Mouse (Mus musculus): ENCODE results near the gene Gfpt2.
"Not testable (repeated sequence)": the region's sequence is repeated elsewhere in the genome, so short reads cannot be mapped to it uniquely, and the experiment has no call there.

Gene Gfpt2

DNA sequence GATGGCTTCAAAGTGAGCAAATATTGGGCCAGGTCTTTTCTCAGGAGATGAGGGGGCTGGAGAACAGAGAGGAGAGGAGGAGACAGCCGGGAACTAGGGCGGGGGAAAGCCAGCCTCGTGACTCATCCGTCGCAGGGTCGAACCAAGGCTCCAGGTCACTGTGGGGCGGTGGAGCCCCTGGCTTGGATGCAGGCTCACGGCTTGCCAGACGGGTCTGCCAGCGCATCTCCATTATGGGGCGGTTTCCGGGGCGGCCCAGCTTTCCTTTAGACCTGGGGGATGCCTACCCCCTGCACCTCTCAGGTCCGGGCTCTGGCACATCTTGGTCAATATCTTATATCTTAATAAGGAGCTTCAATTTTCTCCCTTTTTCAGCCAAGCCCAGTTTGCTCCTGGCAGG lies 847 bp upstream of the Gfpt2 start:
- peak; percentile 42 for DNase-seq (ENCODE audit: extremely low spot score)

DNA sequence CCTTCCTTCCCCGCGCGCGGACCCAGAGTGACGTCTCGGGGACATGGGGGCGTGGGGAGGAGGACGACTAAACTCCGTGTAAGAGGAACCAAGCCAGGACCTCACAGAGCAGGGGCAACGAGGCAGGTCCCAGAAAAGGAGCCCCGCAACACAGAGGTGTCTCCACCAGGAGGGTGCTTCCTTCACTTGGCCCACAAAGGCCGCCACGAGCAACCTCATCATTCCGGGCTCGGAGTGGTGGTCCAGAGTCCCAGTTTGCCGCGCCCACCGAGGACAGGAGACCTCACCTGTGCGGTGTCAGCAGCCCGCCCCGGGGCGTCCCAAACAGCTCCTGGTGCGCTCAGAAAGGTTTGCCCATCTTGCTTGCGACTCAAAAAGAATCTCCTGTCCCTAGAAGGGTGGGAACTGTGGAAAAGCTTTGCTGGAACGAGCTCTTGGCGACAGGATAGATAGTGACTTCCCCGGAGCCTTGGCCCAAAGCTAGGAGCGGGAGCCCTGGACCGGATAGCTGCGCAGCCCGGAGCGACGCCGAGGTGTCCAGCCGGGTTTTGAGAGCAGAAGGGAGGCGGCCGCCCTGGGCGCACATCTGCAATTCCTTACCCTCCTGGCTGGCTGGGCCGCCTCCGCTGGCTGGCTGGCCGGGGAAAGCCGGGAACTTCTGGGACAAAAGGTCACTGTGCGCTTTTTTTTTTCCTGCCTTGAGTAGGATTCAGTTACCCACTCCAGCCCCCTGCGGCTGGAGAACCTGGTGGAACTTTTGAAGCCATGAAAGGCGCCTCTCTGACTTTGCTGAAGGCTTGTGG lies 565 bp downstream of the Gfpt2 start:
- peak; percentile 77 for DNase-seq (ENCODE audit: extremely low spot score)

DNA sequence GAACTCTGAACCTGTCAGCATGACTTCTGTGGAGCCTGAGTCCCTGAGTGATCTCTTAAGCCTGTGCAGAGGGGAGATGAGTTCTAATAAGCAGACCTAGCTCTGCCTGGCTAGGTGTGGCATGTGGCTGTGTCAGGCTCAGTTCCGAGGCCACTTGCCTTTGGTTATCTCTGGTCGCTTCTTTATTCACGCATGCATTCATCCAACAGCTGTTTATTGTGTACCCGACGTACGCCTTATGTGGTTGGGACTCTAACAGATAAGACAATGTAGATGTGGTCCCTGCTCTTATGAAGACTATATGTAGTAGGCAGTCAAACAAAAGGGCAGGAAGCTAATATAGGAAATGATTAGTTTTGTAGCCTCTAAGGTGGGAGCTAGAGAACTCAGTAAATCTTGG lies 5.0 kb downstream of the Gfpt2 start:
- DNase-seq (ENCODE audit: extremely low spot score) = no peak

DNA sequence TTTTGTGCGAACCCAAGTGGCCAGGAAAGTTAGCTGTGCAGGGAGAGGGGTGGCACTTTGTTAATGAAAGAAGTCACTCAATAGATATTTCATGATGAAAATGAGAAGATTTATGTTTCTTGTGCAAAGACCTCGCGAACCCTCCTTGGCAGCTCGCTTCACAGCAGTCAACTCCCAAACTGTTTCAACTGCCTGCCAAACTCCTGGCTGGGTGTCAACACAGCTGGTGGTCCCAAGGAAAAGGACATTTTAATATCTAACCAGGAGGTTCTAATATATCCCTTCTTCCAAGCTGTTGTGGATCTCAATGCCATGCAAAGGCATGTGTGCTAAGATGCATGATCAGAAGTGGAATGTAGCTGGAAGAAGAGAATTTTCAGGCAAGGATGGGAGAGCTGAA lies 7.5 kb downstream of the Gfpt2 start:
- DNase-seq (ENCODE audit: extremely low spot score) = no peak

DNA sequence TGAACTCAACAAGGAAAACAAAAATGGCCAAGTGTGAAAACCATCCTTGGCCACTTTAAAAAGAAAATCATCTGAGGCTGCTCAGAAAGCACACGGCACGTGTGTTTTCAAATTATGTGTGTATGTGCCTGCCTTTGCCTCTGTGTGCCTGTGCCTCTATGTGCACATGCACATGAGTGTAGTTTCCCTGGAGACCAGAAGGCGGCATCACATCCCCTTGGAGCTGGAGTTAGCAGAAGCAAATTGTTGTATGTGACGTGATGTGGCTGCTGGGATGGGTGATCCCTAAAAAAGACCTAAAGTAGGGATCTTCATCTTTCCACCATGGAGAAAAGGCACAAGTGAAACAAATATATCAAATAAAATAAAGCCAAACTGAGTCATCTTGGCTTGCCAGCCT lies 9.8 kb downstream of the Gfpt2 start:
- DNase-seq (ENCODE audit: extremely low spot score) = no peak

DNA sequence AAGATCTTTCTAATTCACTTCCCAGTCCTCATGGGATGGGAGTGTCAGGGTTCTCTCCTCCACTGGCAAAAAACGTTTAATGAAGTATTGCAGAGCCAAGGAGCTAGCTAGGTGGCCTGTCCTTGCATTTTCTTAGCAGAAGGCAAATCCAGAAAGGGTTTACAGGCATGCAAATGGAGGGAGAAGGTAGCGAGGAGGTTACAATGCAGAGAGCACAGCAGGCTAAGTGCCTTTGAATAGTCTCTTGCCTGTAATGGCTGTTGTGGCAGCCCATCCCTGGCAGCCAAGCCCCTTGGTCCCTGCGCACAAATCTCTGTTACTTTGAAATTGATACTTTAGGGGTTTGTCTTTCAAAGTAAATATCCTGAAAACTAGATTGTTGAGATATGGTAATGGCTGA lies 12.2 kb downstream of the Gfpt2 start:
- no peak for DNase-seq (ENCODE audit: extremely low spot score)

DNA sequence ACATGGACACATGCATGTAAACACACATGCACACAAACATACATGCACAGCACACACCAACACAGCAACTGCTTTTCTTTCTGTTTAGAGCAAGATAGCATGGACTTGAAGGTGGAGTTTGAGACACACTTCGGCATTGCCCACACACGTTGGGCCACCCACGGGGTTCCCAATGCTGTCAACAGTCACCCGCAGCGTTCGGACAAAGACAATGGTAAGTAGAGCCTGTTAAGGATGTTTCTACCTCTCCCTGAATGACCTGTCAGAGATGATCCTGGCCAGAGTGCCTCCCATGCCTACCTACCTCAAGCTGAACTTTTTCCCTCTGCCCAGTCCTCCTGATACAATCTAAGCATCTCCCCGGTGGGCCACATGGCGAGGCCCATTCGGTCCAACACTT lies 15.0 kb downstream of the Gfpt2 start:
- DNase-seq (ENCODE audit: extremely low spot score) = no peak

DNA sequence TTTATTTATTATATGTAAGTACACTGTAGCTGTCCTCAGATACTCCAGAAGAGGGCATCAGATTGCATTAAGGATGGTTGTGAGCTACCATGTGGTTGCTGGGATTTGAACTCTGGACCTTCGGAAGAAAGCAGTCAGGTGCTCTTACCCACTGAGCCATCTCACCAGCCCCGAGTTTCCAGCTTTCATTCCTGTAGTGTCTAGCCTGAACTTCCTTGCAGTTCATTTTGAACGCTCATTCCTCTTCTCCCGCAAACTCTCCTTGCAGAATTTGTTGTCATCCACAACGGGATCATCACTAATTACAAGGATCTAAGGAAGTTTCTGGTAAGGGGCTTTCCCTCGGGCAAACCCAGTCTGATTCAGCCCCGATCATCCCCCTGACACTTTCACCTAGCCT lies 16.7 kb downstream of the Gfpt2 start:
- DNase-seq (ENCODE audit: extremely low spot score) = not testable (repeated sequence)

DNA sequence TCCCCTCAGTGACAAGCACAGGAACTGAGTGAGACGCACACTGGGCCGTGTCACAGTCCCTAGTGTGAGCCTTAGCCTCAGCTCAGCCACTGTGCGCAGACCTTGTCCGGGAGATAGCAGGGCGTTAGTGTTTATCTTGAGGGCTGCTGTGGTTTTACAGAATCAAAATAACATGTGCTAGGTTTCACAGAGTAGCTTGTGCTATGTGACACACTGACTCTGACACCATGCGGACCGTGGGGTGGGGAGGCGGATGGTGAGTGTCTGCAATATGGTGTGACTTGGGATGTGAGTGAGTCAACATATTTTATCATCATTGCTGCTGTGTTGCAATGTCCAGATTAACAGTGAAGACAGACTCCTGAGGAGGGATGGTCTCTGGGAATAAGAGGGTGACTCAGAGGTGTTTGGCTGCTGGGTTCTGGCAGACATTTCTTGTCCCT lies 17.1 kb downstream of the Gfpt2 start:
- no peak for DNase-seq (ENCODE audit: extremely low spot score)

DNA sequence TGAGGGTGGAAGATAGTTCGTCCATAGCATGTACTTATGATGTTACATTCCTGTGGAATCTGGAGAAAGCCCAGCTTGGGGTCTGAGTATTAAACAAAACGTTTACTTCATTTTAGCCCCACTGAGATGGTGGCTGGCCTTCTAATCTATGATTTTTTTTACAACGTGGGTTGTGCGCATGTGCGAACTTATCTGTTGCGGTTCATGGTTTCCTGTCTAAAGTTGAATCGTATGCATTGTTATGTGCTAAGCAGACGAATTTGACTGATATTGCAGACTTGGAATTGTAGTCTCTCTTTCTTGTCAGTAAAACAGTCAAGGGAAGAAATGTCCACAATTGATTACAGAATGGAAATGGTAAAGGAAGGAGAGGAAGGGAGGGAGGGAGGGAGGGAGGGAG lies 17.9 kb downstream of the Gfpt2 start:
- DNase-seq (ENCODE audit: extremely low spot score) = no peak

DNA sequence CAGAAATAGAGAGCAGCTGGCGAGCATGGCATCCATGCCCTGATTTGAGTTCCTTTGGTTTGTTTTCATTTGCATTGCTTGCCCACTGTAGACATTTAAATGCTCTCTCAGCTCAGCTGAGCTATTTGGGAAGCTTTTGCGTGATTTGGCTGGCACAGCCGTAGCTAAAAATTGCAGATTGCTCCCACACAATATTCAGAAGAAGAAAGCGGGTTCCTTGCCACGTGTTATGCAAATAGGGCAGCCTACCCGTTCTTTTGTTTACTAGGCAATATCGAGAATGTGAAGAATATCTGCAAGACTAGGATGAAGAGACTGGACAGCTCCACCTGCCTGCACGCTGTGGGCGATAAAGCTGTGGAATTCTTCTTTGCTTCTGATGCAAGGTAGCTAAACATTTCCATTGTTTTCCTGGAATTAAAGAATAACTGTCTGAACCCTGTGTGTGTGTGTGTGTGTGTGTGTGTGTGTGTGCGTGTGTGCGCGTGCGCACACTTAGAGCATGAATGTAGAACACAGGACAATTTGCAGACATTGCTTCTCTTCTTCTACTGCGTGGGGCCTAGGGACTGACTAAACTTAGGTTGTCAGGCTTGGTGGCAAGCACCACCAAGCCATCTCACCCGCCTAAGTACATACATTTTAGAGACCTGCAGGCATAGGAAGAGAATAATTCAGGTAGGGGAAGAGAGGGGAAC lies 25.0 kb downstream of the Gfpt2 start:
- DNase-seq (ENCODE audit: extremely low spot score) = no peak

DNA sequence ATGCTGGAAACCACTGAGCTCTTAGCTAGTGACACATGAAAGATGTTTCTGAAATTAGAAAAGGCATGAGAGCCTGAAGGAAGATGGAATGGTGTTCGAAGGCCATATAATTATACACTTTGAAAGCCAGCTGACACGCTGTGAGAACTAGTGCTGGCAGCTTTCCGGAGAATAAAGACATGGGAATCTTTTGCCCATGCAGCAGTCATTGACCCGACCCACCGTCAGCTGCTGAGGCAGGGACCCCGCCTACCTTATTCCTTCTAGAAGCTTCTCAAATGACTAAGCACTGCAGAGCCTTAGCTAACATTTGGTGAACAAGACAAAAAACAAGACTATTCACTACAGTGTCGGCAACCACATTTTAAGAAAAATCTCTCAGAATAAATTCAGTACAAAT lies 25.7 kb downstream of the Gfpt2 start:
- no peak for DNase-seq (ENCODE audit: extremely low spot score)

DNA sequence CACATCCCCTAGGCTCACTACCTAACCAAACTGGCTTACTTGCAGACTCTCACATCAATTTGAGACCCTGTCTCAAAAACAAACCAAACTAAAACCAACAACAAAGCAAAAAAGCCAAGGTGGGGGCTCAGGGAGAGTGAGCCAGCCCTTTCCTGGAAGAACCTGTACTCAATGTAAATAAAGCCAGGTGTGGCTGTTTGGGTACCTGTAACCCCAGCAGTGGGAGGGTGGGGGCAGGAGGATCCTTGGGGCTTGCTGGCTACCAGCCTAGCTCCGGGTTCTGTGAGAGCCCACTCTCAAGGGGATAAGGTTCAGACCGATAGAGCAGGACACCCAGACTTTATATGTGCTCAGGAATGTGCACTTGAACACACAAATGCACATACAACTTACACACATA lies 26.9 kb downstream of the Gfpt2 start:
- DNase-seq (ENCODE audit: extremely low spot score) = no peak

DNA sequence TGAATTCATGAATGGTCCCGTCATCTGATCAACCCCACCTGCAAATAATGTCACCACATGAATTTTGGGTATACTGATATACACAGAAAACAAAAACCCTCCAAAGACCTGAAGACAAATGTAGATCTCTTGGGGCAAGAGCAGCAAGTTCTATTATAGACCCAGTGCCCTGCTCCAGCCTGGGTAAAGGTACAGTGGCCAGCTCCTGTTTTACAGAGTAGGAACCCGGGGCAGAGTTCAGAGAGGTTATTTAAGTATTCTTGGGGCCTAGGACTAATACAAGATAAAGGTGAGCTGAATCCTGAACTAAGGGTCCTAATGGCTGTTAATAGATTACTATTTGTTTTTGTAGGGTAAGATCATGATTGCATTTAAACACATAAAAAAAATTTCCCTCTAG lies 27.6 kb downstream of the Gfpt2 start:
- no peak for DNase-seq (ENCODE audit: extremely low spot score)

DNA sequence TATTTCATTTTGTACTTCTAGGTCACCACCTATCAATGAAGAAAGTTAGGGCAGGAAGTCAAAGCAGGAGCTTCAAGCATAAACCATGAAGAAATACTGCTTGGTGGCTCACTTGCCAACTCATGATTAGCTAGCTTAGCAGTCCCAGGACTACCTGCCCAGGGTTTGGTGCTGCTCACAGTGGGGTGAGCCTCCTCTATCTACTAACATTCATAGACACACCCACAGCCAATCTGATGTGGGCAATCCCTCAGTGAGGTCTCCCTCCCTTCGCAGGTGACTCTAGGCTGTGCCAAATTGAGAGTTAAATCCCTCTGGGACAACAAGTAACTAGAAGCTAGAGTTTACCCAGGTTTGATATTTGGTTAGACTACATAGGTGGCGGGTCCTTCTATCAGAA lies 28.4 kb downstream of the Gfpt2 start:
- no peak for DNase-seq (ENCODE audit: extremely low spot score)

DNA sequence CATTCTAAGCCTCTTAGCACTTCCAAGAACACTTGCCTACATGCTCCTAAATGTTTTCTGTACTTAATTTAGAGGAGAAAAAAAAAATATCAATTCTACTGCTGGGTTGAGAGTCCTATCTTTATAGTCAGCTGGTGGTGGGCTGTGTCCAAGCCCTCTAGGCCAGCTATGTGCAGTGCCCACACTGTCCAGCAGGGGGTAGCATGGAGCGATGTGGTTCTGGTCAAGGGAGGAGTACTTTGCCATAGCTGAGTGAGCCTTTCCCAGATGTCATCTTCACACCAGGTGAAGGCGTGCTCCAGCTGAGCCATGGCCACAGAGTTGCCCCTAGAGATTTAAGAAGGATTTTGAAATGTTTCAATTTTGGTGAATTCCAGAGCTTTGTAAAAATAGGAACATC lies 30.9 kb downstream of the Gfpt2 start:
- peak; percentile 75 for DNase-seq (ENCODE audit: extremely low spot score)

DNA sequence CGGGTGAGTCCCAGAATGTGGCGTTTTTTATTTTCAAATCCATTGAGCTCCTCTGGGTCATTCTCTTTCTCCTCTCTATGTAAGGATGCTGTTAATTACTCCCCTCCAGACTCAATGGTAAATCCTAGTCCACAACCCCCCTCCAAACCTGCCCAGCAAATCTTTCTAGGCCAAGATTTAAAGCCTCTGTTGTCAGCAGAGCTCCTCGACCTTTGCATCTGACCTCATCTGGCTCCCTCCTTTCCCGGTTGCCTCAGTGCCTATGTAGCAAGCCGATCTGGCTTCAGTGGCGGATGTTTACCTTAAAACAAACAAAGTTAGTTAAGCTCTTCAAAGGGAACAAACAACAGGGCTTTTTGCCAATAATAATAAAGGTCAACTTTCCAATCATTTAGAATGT lies 33.3 kb downstream of the Gfpt2 start:
- peak; percentile 31 for DNase-seq (ENCODE audit: extremely low spot score)

DNA sequence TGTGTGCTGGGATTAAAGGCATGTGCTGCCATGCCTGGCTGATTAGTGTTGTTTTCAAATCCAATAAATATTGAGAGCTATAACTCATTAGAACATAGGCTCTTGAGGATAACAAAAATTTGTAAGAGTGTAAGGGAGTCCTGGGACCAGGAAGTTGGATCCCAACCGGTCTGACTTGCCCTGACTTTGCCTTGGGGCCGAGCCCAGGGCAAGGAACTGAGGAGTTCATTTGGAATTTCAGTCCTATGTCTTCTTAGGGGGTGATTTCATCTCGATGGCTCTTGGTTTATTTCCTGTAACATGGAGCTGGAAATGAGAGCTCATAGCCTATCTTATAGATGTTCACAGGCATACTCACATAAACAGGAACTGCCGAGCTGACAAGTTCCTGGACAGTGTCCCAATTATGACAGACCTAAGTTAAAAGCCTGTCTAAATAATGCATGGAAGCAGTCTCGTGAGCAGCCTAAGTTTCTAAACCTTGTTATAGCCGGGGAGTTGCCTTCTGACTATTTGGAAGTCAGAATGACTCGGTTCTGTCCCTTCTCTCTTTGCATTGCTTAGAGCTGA lies 35.3 kb downstream of the Gfpt2 start:
- DNase-seq (ENCODE audit: extremely low spot score) = no peak

DNA sequence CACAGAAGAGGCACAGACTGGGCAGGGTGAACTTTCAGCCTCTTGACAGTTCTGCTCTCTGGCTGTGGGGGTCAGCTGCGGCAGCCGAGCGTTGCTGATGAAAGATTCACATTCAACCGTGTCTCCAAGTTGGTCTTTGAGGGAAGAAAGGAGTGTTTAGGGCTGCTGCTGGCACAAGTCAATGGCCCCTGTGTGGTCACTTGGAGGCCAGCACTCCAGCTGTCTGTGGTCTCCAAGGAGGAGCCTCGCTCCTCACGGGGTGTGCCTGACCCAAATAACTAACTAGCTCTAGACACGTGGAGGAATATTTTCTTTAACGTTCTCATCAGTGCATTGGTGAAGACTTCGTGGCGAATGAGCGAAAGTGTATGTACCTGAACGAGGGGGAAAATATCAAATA lies 38.0 kb downstream of the Gfpt2 start:
- DNase-seq (ENCODE audit: extremely low spot score) = no peak

DNA sequence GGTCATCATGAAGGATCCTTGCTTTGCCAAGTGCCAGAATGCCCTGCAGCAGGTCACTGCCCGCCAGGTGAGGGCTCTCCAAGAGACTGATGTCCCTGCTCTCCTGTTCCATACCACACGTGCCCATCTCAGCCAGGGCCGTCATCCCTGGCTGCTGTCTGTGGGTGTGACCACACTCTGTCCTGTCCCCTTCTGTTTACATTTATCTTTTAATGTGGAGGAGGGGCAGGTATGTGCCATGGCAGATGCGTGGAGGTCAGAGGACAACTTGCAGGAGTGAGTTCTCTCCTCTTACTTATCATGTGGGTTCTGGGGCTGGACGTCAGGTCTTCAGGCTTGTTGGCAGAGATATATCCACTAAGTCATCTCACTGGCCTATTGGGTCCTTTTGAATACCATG lies 39.0 kb downstream of the Gfpt2 start:
- no peak for DNase-seq (ENCODE audit: extremely low spot score)

DNA sequence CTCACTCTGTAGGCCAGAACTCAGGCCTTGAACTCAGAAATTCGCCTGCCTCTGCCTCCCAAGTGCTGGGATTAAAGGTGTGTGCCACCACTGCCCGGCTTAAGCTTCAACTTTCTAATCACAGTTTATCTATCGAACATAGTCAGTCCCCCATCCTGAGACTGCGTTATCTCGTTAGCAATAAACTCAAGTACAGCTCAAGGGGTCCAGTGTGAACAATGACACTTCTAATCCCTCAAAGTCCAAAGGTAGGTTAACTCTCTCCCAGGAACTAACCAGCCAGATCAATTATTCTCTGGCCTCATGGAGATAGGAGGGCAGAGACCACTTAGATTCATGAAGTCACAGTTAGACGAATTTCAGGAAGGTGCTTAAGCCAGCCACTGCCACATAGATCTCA lies 40.3 kb downstream of the Gfpt2 start:
- no peak for DNase-seq (ENCODE audit: extremely low spot score)

DNA sequence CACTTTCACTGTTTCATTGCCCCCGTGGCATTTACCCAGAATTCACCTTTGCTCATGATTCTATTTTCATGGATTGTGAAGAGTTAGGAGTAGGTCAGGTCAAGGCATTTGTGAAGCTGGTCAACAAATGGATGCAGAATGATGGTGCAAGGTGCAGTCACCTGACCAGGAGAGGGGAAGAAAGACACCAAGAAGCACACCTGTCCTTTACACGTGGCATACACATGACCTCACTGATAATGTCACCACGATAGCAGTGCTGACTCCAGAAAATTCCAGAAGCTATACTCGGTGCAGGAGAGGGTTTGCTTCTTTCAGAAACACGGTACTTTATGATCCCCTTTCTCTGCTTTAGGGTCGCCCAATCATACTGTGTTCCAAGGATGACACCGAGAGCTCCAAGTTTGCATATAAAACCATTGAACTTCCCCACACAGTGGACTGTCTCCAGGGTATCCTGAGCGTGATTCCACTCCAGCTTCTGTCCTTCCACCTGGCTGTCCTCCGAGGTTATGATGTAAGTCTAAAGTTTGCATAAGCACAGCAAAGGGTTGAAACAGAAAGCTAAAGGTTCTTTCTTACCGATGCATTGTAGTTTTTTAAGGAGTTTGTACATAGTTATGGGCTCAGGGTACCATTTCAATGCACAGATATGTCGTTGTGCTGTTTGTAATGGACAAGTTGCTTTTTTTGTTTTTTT lies 41.4 kb downstream of the Gfpt2 start:
- no peak for DNase-seq (ENCODE audit: extremely low spot score)
